Mouse (Mus musculus) left cerebral cortex, postnatal 4 days (tissue): ENCODE data around the gene Ndufv3. TPM values are rescaled to one million over a fixed set of nuclear protein-coding genes. Genes with fewer than 3 reads are reported as not detected.
"Not testable (repeated sequence)": the region's sequence is repeated elsewhere in the genome, so short reads cannot be mapped to it uniquely, and the experiment has no call there.

ENCODE experiments used
- DNase-seq: peaks from one replicate; pipeline ENCODE4 v3.0.0-alpha.2; 2022
- intact Hi-C: fragments of 180-260 bp; cut with DNase I; formaldehyde crosslinking; loops from one replicate; pipeline ENCODE4 v1.15.1; 2025
- total RNA-seq, 2 experiments: library from RNA; stranded (reverse); gene quantifications; 2 replicates each; pipeline ENCODE4 v1.2.3; 2021

Ndufv3 gene
- total RNA-seq, 2 experiments from 2014 or later, result 269 to 291 TPM

GRCm38 (mm10) chr17:31549389-31549788 is 29.5 kb downstream of the Ndufv3 start:
- no peak for DNase-seq
- intact Hi-C loops, result no loop called here

GRCm38 (mm10) chr17:31552601-31553000 is 32.7 kb downstream of the Ndufv3 start:
- DNase-seq, intact Hi-C loops: not testable (repeated sequence)

DNA sequence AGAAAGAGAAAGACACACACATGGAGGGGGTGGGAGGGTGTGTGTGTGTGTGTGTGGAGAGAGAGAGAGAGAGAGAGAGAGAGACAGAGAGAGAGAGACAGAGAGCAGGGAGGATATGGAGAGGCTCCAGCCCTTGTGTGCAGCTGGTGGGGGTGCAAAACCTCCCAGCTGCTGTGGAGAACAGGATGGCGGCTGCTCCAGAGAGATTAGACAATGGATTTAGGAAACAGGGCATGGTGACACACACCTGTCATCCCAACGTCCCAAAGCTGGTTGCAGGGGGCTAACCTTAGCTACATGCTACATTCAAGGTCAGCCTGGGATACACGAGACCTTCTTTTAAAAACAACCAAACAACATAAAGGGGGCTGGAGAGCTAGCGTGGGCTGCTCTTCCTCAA is 36.3 kb downstream of the Ndufv3 start:
- intact Hi-C loops, result no loop called here
- no peak for DNase-seq

DNA sequence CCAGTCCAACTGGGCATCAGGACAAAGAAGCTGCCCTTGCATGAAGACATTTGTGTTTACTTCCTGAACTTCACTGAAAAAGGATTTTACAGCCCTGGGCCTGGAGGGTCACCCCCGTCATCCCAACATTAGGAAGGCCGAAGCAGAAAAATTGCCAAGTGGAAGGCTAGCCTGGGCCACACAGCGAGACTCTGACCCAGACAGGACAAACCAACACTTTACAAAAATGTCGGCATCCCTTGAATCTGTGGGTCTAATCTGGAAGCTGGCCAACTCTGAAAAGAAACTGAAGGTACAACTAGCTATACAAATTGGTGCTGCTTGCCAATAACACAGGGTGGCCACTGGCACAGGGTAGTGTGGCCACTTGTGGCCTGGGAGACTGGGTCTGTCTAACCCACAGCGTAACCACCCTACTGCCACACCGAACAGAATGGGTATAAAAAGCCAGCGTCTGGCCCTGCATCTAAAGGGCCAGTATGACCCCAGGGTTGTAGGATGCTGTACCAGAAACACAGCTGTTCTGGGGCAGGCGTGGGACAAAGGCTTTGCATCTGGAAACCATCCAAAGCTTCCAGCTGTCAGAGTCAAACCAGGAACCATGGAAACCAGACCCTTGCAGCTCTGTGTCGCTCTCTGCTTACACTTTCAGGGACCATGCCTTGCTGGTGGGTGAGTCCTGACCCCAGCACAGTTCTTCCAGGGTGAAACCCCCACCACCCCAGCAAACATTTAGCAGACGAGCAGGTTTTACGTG is 37.4 kb downstream of the Ndufv3 start:
- intact Hi-C loops, result no loop called here
- peak; percentile 51 for DNase-seq

GRCm38 (mm10) chr17:31557947-31558542 is 38.1 kb downstream of the Ndufv3 start:
- intact Hi-C loops, result no loop called here
- no peak for DNase-seq

GRCm38 (mm10) chr17:31559021-31559789 is 39.3 kb downstream of the Ndufv3 start:
- no peak for DNase-seq
- intact Hi-C loops, result no loop called here

GRCm38 (mm10) chr17:31563632-31564014 is 43.7 kb downstream of the Ndufv3 start:
- intact Hi-C loops, result loop anchor here (5.0 kb wide), 1 partner anchor 51 kb away; no protein-coding TSS in a partner anchor
- DNase-seq, result peak; percentile 42

DNA sequence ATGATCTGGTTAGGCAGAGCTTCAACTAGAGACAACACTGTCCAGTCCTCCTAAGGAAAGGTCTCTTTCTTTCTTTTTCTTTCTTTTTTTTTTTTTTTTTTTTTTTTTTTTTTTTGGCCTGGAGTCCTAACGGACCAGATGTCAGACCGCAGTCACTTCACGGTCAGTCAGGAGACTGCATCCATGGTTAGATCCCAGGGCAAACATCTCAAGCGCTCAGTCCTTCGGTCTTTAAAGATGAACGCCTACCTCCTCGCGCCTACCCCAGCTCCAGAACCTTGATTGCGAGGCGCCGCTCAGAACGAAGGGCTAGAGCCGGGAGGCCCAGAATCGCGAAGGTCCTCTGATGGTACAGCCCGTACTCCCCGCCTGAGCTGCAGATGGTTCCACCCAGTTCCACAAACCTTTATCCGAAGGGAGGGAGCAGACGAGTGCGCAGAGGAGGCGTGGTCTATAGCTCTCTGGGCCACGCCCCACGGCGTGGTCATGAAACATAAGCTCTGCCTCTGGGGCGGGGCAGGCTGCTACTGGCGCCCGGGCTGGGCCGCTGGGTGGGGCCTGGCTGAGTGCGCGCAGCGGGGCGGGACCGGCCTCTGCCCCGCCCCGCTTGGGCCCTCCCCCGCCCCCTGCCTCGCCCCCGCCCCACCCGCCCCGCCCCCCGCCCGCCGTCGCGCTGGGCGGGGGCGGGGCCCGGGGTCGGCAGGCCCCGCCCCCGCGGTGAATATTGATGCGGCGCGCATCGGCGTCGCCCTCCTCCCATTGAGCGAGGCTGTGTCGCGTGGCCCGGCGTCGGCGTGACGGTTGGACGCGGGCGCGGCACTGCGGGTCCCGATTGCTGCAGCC is 44.3 kb downstream of the Ndufv3 start, which contains the start of gene Pknox1:
Pknox1 (plus strand) TSS at position 720 of the 843 bp plus-strand sequence.
- intact Hi-C loops, result loop anchor here (5.0 kb wide), 1 partner anchor 52 kb away; no protein-coding TSS in a partner anchor
- peak; percentile 100 for DNase-seq

GRCm38 (mm10) chr17:31564858-31565140 is 44.9 kb downstream of the Ndufv3 start:
- DNase-seq, result no peak
- intact Hi-C loops, result loop anchor here (5.0 kb wide), 1 partner anchor 52 kb away; no protein-coding TSS in a partner anchor

DNA sequence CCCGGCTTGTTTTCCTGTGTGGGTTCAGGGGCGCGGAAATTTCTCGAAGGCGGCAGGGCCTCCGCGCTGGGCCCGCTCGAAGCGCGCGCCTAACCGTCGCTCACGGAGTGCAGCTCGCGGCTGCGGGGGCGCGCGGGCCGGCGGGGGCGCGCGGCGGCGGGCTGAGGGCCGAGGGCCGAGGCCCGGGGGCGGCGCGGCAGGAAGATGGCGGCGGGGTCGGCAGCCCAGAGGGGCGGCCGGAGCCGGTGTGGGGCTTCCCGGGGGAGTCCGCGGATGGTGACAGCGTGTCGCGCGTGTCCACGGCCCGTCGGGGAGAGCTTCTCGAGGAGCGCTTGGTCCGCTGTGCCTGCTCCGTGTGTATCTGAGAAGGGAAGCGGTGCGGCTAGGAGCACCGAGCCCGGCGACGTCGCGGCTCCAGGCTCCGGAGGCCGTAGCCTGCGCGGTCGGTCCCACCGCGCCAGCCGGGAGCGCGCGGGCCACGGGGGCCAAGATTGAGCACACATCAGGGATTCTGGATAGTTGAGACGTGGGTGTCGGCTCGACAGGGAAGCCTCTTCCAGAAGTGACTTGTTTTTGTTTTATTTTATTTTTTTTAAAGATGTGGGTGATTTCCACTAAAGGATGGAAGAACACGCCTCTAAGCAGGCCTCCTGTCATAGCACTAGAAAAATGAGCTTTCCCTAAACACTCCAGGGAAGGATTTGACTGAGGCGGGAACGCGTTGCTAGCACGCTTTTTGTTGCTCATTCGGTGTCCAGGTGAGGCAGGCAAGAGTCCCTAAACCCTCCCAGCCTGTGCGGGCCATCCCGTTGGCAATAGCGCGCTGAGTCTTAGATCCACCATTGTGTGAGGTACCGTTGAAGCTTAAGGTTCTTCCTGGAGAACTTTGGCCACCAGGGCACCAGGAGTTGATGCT is 45.5 kb downstream of the Ndufv3 start:
- peak; percentile 86 for DNase-seq
- intact Hi-C loops, result no loop called here

DNA sequence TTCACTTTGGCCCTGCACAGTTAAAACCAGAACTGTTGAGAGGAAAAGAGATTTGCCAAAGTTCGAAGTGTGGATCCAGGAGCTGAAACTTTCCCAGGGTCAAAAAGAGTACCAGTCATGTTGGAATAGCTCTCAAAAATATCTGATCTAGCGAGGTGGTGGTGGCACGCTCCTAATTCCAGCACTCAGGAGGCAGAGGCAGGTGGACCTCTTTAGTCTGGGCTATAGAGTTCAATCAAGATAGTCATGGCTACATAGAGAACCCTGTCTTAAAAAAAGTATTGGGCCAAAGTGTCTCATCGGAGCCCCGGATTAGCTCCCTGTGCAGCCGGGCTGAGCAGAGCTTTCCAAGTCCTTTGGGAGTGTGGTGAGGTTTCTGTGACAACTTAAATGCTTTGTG is 46.4 kb downstream of the Ndufv3 start:
- DNase-seq, result no peak
- intact Hi-C loops, result no loop called here

DNA sequence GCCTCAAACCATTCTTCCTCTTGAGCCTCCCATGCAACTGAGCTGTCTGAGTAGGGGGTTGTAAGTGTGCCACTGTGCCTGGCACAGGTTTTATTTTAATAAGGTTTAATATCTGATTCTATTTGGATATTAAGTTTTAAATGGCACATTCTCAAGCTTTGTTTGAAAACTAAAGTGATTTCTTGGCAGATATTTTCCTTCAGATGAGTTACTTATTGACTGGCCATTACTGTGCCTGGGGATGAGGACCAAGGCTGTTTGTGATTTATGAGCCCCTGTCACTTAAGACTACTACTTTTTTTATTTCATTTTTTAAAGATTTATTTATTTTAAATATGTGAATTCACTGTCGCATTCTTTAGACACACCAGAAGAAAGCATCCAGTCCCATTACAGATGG is 49.8 kb downstream of the Ndufv3 start:
- intact Hi-C loops, result no loop called here
- DNase-seq, result no peak

- intact Hi-C loops, result no loop called here
- DNase-seq, result peak; percentile 34
These were observed 50.5 kb downstream of the Ndufv3 start for GRCm38 (mm10) chr17:31570321-31570925.

GRCm38 (mm10) chr17:31571689-31572088 is 51.8 kb downstream of the Ndufv3 start:
- DNase-seq, result no peak
- intact Hi-C loops, result no loop called here

DNA sequence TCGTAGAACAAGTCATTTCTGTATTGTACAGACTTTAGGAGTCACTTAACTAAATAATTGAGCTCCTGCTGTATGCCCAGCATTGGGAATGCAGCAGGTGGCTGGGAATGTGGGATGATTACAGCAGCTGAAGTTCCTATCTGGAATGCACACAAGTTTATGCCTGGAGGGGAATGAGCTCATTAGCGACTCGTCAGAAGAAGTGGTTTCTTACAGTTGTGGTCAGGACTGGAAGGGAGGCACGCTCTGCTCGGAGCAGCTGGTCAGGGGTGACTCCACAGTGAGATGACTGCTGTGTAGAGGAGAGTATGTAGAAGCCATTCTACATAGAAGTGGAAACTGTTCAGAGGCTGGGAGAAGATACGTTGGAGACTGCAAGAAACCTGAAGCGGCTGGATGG is 54.7 kb downstream of the Ndufv3 start:
- DNase-seq, result no peak
- intact Hi-C loops, result no loop called here

- DNase-seq, result peak; percentile 61
- intact Hi-C loops, result no loop called here
These were observed 56.7 kb downstream of the Ndufv3 start for GRCm38 (mm10) chr17:31576394-31577175.

DNA sequence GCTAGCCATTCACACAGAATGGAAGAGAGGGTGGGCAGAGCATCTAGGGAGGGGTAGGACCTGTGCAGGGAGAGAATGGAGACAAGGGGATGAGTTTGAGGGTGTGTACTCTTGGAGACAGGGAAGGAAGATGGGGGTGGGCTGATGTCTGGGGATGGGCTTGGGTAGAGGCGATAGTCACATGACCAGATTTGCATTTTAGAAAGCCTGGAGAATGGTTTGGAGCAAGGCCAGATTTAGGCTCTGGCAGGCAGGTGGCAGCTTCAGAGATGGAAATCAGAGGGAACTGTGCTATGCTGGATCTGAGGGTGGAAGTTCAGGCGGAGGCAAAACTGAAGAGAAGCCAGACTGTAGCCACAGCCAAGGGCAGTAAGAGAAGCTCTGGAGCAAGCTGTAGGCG is 60.4 kb downstream of the Ndufv3 start:
- DNase-seq, result peak; percentile 65
- intact Hi-C loops, result no loop called here
